Mouse (Mus musculus) stomach, postnatal 0 days (tissue): ENCODE results near the gene Tas2r137. TPM values are rescaled to one million over a fixed set of nuclear protein-coding genes. Genes with fewer than 3 reads are reported as not detected.
A peak's percentile ranks its signal among the peaks of the same experiment; 100 is the strongest.

Source experiments
- ATAC-seq: fragments of 200-750 bp; cut with Nextera tagmentation; 2 replicates; pipeline ENCODE4 v1.8.0; 2017; ENCODE audit not compliant: low FRiP score, low TSS enrichment
- DNase-seq: peaks from one replicate; pipeline ENCODE4 v3.0.0-alpha.2; 2016; ENCODE audit warnings: low spot score
- H3K27ac ChIP-seq: fragments of 300-500 bp; sonication (generic); replicated peaks from 2 replicates; pipeline ENCODE4 v1.5.1; 2014; ENCODE audit warnings: mild to moderate bottlenecking, control low read depth
- H3K27me3 ChIP-seq: fragments of 300-500 bp; sonication (generic); 2 replicates; pipeline ENCODE4 v1.6.1; 2014; ENCODE audit warnings: low read length; ENCODE audit not compliant: control insufficient read depth, insufficient read depth
- H3K36me3 ChIP-seq: fragments of 300-500 bp; sonication (generic); 2 replicates; pipeline ENCODE4 v1.6.1; 2014; ENCODE audit warnings: low read length, mixed read lengths; ENCODE audit not compliant: control insufficient read depth, insufficient read depth
- H3K4me1 ChIP-seq: fragments of 300-500 bp; sonication (generic); replicated peaks from 2 replicates; pipeline ENCODE4 v1.6.1; 2014; ENCODE audit warnings: antibody characterized with exemption; ENCODE audit not compliant: control insufficient read depth, insufficient read depth
- H3K4me2 ChIP-seq: fragments of 300-500 bp; sonication (generic); replicated peaks from 2 replicates; pipeline ENCODE4 v1.6.1; 2014; ENCODE audit warnings: low read depth, mild to moderate bottlenecking, control low read depth, moderate library complexity
- H3K4me3 ChIP-seq: fragments of 300-500 bp; sonication (generic); 2 replicates; pipeline ENCODE4 v1.5.1; 2014; ENCODE audit warnings: low read depth, low read length, control low read depth
- H3K9ac ChIP-seq: fragments of 300-500 bp; sonication (generic); 2 replicates; pipeline ENCODE4 v1.6.1; 2014; ENCODE audit warnings: mild to moderate bottlenecking, low read length, control low read depth, mixed read lengths
- H3K9me3 ChIP-seq: fragments of 300-500 bp; sonication (generic); 2 replicates; pipeline ENCODE4 v1.6.1; 2016; ENCODE audit warnings: low read length; ENCODE audit not compliant: control insufficient read depth
- CTCF ChIP-seq: IDR thresholded peaks from 2 replicates; pipeline ENCODE4 v1.5.1; 2016; ENCODE audit warnings: antibody characterized with exemption, low read depth, mild to moderate bottlenecking, moderate library complexity
- EP300 ChIP-seq: optimal IDR thresholded peaks from 2 replicates; pipeline ENCODE3; 2016; ENCODE audit warnings: antibody characterized with exemption
- WGBS: fragments of 180-500 bp; shearing (Covaris S2); extraction: QIAGEN DNeasy Blood & Tissue Kit; methylation state at CpG from one replicate; pipeline ENCODE4 v1.1.7; 2014; 5-methylcytosine and 5-hydroxymethylcytosine counted together
- polyA plus RNA-seq: library from polyadenylated mRNA; unstranded; fragments of >200 nt; fragmentation: Nextera tagmentation; extraction: Ambion mirVana; gene quantifications from 2 replicates; pipeline ENCODE4 v1.2.1, GENCODE M21; 2015

The Tas2r137 gene
- polyA plus RNA-seq, 1 experiment from 2014 or later: not detected

- Histone ChIP-seq H3K36me3 (no peaks in the 10 kb centered on the region), H3K9me3 (no peaks in the 10 kb centered on the region), H3K9ac (no peak overlapping the region), H3K4me3 (no peak overlapping the region), H3K4me1 (no peaks in the 10 kb centered on the region), H3K4me2 (no peak overlapping the region), H3K27me3 (no peaks in the 10 kb centered on the region), H3K27ac (no peak overlapping the region)
- 47% methylated on average over 6 of the region's 6 CpGs for WGBS
- ATAC-seq (no peak), DNase-seq (no peak)
- peak; percentile 60 for TF ChIP-seq CTCF
- no peak for TF ChIP-seq EP300
Observed at GRCm38 (mm10) chr6:40465710-40466109, 25.3 kb upstream of the Tas2r137 start.

GRCm38 (mm10) chr6:40470916-40471719, 19.9 kb upstream of the Tas2r137 start, which contains the start of gene Ssbp1:
TSS of gene Ssbp1 (plus strand) at chr6:40471352.
- H3K9ac ChIP-seq: peak within 1 kb of the TSS; percentile 88
- peak within 1 kb of the TSS; percentile 75 for H3K4me2 ChIP-seq
- H3K4me1 ChIP-seq: no peaks in the 10 kb centered on the region
- peak within 1 kb of the TSS; percentile 94 for H3K27ac ChIP-seq
- no peaks in the 10 kb centered on the region for H3K27me3 ChIP-seq
- H3K36me3 ChIP-seq: peaks cover 13% of the 10 kb centered on the region
- TF ChIP-seq EP300 (peak; percentile 98), CTCF (peak; percentile 40)
- under 1% methylated on average over 54 of the region's 54 CpGs for WGBS
- DNase-seq (peak; percentile 94), ATAC-seq (peak; percentile 99)
- H3K9me3 ChIP-seq: no peaks in the 10 kb centered on the region
- peak within 1 kb of the TSS; percentile 81 for H3K4me3 ChIP-seq

GRCm38 (mm10) chr6:40471720-40472010, 19.4 kb upstream of the Tas2r137 start:
- Histone ChIP-seq H3K9me3 (no peaks in the 10 kb centered on the region), H3K36me3 (peaks cover 15% of the 10 kb centered on the region), H3K9ac (peak overlapping the region; percentile 88), H3K4me3 (peak overlapping the region; percentile 81), H3K27ac (peak overlapping the region; percentile 94), H3K27me3 (no peaks in the 10 kb centered on the region), H3K4me2 (peak overlapping the region; percentile 75), H3K4me1 (no peaks in the 10 kb centered on the region)
- TF ChIP-seq CTCF (no peak), EP300 (no peak)
- WGBS: under 1% methylated on average over 7 of the region's 7 CpGs
- no peak for DNase-seq
- ATAC-seq: no peak

- no peak overlapping the region for H3K4me2 ChIP-seq
- TF ChIP-seq CTCF (no peak), EP300 (no peak)
- H3K9ac ChIP-seq: no peak overlapping the region
- H3K9me3 ChIP-seq: no peaks in the 10 kb centered on the region
- H3K27me3 ChIP-seq: no peaks in the 10 kb centered on the region
- H3K4me1 ChIP-seq: no peaks in the 10 kb centered on the region
- no peak overlapping the region for H3K4me3 ChIP-seq
- H3K36me3 ChIP-seq: peaks cover 21% of the 10 kb centered on the region
- ATAC-seq: no peak
- 88% methylated on average over 4 of the region's 4 CpGs for WGBS
- DNase-seq: no peak
- H3K27ac ChIP-seq: no peak overlapping the region
Observed at GRCm38 (mm10) chr6:40476132-40476531, 14.9 kb upstream of the Tas2r137 start.

GRCm38 (mm10) chr6:40479705-40480104, 11.3 kb upstream of the Tas2r137 start:
- H3K4me3 ChIP-seq: no peak overlapping the region
- DNase-seq (no peak), ATAC-seq (no peak)
- no peak overlapping the region for H3K27ac ChIP-seq
- no peaks in the 10 kb centered on the region for H3K9me3 ChIP-seq
- H3K4me1 ChIP-seq: no peaks in the 10 kb centered on the region
- no peak overlapping the region for H3K9ac ChIP-seq
- TF ChIP-seq EP300 (no peak), CTCF (peak; percentile 56)
- H3K27me3 ChIP-seq: no peaks in the 10 kb centered on the region
- H3K4me2 ChIP-seq: no peak overlapping the region
- peaks cover 25% of the 10 kb centered on the region for H3K36me3 ChIP-seq
- whole genome bisulfite sequencing: 55% methylated on average over 1 of the region's 1 CpGs

- no peak for ATAC-seq
- 92% methylated on average over 5 of the region's 5 CpGs for WGBS
- H3K4me2 ChIP-seq: no peak overlapping the region
- DNase-seq: no peak
- no peaks in the 10 kb centered on the region for H3K9me3 ChIP-seq
- TF ChIP-seq CTCF (no peak), EP300 (no peak)
- H3K4me1 ChIP-seq: no peaks in the 10 kb centered on the region
- H3K4me3 ChIP-seq: no peak overlapping the region
- H3K9ac ChIP-seq: no peak overlapping the region
- H3K36me3 ChIP-seq: peaks cover 13% of the 10 kb centered on the region; the same call in 1 of the 2 replicates
- H3K27me3 ChIP-seq: no peaks in the 10 kb centered on the region
- H3K27ac ChIP-seq: no peak overlapping the region
Observed at GRCm38 (mm10) chr6:40482318-40482717, 8.7 kb upstream of the Tas2r137 start.
